Mouse (Mus musculus): ENCODE data around the gene Prss16.

The Prss16 gene

DNA sequence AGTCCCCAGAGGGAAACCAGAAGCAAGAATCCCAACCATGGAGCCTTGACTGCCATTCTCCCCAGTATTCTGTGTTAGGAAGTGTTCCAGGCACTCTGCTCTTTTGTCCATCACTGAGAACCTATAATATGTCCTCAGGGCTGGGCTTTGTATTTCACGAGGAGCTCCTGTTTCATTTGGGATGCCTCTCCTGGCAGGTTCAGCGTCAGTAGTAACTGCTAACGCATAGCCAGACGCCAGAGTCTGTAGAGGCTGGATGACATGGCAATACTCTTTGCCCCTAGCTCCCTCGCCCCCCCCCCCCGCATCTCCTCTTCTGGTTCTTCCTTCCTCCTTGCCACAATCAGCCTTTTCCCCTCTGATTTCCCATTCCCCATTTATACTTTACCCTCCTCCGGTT lies at the start of gene Prss16:
TSS of gene Prss16 (minus strand) at position 101 of the 400 bp plus-strand sequence.
- no peak for DNase-seq

DNA sequence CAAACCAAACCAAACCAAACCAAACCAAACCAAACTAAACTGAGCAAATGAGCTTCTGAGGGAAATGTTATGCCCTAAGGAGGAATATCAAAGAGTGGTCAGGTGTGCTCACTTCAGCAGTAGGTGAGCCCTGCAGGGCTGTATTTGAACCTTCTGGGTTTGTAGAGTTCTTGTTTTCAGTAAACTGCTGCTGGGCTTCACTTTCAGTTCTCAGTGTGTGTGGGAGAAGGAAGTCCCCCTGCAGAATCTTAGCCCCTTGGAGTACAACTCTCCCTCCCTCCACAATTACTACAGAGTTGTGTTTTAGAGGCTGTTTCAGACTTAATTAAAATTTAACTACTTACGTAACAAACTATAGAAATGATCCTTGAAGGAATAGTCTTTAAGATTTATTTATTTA lies 44.2 kb upstream of the Prss16 start:
- no peak for DNase-seq

- DNase-seq: no peak
Measured at GRCm38 (mm10) chr13:22051523-22051859, 41.9 kb upstream of the Prss16 start.

DNA sequence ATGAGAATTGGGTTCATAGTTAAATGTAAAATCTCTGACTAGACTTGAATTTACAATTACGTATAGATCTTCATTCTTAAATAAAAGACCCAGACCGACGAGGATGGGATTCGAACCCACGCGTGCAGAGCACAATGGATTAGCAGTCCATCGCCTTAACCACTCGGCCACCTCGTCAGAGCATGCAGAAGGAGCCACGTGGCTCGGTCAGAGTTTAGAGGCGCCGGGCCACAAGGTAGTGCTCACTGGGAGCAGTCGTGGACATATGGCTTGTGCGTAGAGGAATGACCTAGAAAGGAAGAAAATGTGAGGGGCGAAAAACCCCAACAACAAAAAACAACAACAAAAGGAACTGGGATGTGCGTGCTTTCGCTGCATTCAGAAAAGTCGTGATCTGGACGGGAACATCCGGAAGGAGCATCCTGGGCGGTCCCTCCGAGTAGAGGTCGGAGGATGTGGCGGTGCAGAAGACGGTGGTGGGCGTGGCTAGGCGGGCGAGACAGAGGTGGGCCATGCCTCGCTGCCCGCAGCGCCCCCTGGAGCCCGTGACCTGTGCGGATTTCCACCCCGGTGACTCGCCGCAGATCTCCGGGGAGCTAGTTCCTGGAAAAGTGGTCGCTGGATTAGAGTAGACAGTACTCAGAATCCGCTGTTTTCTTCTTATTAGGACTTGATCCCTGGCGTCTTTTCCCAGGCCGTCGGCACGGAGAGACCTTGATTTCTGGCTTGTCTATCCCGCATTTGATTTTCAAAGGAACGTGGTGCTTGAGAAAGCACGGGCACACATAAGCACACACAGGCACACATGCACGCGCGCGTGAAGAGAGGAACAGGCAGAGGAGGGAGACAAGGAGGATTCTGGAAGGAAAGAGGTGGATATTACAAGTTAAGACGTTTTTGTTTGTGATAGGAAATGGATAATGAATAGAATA lies 41.3 kb upstream of the Prss16 start:
- DNase-seq: peak; percentile 87

DNA sequence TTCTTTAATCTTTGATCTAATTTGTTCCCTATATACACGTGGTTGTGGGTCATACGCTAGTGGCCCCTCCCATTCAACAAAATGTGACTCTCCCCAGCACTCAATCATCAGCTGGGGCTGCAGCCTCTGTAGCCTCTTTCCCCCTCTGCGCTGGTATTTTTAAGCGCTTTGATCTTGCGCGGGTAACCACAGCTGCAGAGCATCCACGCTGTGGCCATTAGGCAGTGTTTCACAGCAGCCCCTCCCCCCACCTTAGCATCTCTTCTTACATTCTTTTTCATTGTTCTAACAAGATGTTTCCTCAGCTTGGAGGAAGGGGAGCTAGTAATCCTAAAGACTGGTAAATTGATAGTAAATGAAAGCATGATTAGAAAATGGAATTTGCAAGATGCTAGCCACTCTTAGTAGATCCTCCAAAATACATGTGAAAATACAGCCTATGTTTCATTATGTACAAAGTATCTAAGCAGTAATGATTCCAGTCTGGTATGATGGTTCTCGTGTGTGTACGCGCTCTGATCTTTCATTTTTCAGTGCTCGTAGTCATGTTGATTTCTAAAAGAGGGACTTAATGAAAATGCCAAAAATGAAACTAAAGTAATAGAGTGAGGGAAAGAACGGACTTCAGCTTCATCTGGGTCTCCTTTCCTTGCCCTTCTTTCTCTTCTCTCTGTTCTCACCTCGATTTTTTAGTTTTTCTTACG lies 40.3 kb upstream of the Prss16 start:
- DNase-seq: no peak

- no peak for DNase-seq
Measured at GRCm38 (mm10) chr13:22049041-22049440, 39.5 kb upstream of the Prss16 start.

GRCm38 (mm10) chr13:22045311-22045710 lies 35.8 kb upstream of the Prss16 start:
- DNase-seq: no peak

GRCm38 (mm10) chr13:22044432-22045155 lies 35.1 kb upstream of the Prss16 start:
- no peak for DNase-seq

DNA sequence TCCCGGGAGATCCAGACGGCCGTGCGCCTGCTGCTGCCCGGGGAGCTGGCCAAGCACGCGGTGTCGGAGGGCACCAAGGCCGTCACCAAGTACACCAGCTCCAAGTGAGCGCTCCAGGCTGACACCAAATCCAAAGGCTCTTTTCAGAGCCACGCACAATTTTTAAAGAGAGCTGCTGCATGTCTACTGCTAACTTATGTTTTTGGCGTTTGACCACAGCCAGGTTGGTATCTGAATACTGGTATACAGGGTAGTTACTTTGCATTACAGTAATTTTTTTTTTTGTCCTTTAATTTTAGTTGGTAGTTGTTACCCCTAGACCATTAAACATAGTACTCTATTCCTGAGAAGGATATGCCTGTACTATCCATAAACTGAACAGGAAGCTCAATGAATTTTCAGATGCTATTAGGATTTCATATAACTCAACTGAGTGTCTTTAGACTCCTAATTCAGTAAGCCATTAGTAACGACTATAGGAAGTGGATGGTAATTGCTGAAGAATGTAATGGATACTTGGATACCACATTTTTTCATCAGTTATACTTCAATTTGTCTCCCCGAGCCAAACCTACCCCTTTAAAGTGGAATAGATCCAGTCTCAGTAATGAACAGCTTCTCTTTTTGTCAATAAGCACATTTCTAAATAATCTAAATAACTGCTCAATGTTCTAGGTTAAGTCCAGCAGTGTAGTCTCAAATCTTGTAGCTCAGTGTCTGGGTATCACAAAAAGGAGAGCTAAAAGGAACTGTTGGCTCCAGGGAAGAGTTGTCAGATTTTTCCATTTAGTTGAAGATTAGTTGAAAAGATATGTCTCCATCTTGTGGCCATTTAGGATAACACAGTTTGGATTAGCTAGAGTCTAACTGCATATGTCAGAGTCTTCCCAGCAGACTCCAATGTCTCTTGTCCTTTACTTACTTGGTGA lies 34.2 kb upstream of the Prss16 start:
- DNase-seq: no peak

- peak; percentile 86 for DNase-seq
Measured at GRCm38 (mm10) chr13:22042568-22043502, 33.3 kb upstream of the Prss16 start, which contains the start of the genes Hist1h2ag and Hist1h2bj. TSS of gene Hist1h2ag (minus strand) at chr13:22042944. TSS of gene Hist1h2bj (plus strand) at chr13:22043214.

- no peak for DNase-seq
Measured at GRCm38 (mm10) chr13:22041651-22042567, 32.4 kb upstream of the Prss16 start.

DNA sequence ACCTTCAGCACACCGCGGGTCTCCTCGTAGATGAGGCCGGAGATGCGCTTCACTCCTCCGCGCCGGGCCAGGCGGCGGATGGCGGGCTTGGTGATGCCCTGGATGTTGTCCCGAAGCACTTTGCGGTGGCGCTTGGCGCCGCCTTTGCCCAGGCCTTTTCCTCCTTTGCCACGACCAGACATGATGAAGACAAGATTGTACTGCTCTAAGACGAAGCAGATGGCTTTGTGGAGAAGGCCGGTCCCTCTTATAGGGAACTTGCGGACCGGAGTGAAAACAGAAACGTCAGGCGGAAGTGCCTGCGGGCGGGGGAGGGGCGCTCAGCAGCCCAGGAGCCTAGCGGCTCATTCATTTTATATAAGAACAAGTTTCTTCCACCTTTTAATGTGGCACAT lies 31.6 kb upstream of the Prss16 start, which contains the start of gene Hist1h4i:
TSS of gene Hist1h4i (minus strand) at position 221 of the 395 bp plus-strand sequence.
- DNase-seq: peak; percentile 92

GRCm38 (mm10) chr13:22040464-22041141 lies 31.1 kb upstream of the Prss16 start:
- DNase-seq: no peak

- no peak for DNase-seq
Measured at GRCm38 (mm10) chr13:22039951-22040463, 30.5 kb upstream of the Prss16 start.

DNA sequence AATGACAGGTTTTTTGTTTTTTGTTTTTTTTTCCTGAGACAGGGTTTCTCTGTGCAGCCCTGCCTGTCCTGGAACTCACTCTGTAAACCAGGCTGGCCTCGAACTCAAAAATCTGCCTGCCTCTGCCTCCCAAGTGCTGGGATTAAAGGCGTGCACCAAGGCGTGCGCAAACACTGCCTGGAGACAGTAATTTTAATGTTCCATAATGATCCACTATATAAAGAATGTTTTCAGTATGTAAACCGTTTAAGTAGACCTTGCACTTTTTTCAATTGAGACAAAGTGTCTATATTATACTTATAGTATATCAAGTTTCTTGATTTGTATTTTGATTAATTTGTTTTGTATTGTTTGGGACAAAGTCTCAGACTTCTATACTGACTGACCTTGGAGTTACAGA lies 29.8 kb upstream of the Prss16 start:
- no peak for DNase-seq

DNA sequence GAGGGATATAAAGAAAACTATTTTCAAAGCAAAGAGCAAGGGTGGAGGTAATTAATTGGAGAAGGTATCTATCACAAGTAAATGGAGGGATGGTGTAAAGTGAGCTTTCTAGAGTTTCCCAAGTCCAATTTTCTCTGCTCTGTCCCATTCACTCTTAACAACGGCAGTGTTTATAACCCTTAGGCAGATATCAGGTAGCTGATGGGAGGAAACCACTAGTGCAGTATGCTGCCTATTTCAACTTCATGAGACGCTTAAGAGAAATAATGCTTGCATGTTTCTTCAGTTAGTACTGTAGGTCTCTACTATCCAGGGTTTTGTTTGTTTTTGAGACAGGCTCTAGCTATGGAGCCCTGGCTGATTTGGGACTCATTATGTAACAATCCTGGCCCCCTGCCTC lies 27.9 kb upstream of the Prss16 start:
- no peak for DNase-seq

DNA sequence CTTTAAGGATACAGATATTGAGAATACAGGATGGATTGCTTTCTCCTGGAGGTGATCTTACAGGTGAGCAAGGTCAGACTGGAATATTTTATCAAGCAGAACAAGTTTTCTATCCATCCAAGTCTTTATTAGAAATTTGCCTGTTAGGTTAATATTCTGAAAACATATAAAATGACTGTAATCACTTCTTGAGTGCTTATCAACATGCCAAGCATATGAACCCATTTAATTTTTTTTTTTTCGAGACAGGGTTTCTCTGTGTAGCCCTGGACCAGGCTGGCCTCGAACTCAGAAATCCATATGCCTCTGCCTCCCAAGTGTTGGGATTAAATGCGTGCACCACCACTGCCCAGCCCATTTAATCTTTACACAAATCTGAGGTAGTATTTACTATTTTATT lies 27.4 kb upstream of the Prss16 start:
- DNase-seq: no peak

- DNase-seq: no peak
Measured at GRCm38 (mm10) chr13:22036149-22036956, 26.8 kb upstream of the Prss16 start.
